Mouse (Mus musculus): ENCODE data around the gene Tbc1d10b. TPM values are rescaled to one million over a fixed set of nuclear protein-coding genes. Genes with fewer than 3 reads are reported as not detected.
"Not testable (repeated sequence)": the region's sequence is repeated elsewhere in the genome, so short reads cannot be mapped to it uniquely, and the experiment has no call there.

The Tbc1d10b gene
- polyA plus RNA-seq, 1 experiment from 2014 or later: 19.3 TPM

- Histone ChIP-seq H3K9ac (ENCODE audit: low read length) (no peak overlapping the region), H3K27ac (ENCODE audit: low read depth, low read length) (no peak overlapping the region), H3K27me3 (ENCODE audit: control insufficient read depth, insufficient read depth, low read length) (no peaks in the 10 kb centered on the region), H3K4me1 (ENCODE audit: control insufficient read depth, insufficient read depth, low read length) (no peaks in the 10 kb centered on the region), H3K4me2 (no peak overlapping the region), H3K4me3 (ENCODE audit: low read depth, low read length) (no peak overlapping the region), H3K9me3 (ENCODE audit: control insufficient read depth, low read length) (no peaks in the 10 kb centered on the region), H3K36me3 (ENCODE audit: control insufficient read depth, insufficient read depth, low read length) (no peaks in the 10 kb centered on the region)
- no peak for ATAC-seq (ENCODE audit: low FRiP score)
- no peak for DNase-seq (ENCODE audit: low spot score, missing footprints)
- no CpG with 5 or more reads among the region's 1 CpGs for WGBS
Measured at GRCm38 (mm10) chr7:127184720-127185119, 23.5 kb downstream of the Tbc1d10b start.

- Histone ChIP-seq H3K4me3 (ENCODE audit: low read depth, low read length) (no peak overlapping the region), H3K4me2 (no peak overlapping the region), H3K27me3 (ENCODE audit: control insufficient read depth, insufficient read depth, low read length) (no peaks in the 10 kb centered on the region), H3K9ac (ENCODE audit: low read length) (no peak overlapping the region), H3K9me3 (ENCODE audit: control insufficient read depth, low read length) (no peaks in the 10 kb centered on the region), H3K4me1 (ENCODE audit: control insufficient read depth, insufficient read depth, low read length) (no peaks in the 10 kb centered on the region), H3K36me3 (ENCODE audit: control insufficient read depth, insufficient read depth, low read length) (no peaks in the 10 kb centered on the region), H3K27ac (ENCODE audit: low read depth, low read length) (no peak overlapping the region)
- 82% methylated on average over 6 of the region's 6 CpGs for WGBS
- no peak for DNase-seq (ENCODE audit: low spot score, missing footprints)
- no peak for ATAC-seq (ENCODE audit: low FRiP score)
Measured at GRCm38 (mm10) chr7:127183828-127184227, 24.4 kb downstream of the Tbc1d10b start.

GRCm38 (mm10) chr7:127183345-127183744 is 24.9 kb downstream of the Tbc1d10b start:
- Histone ChIP-seq H3K27me3 (ENCODE audit: control insufficient read depth, insufficient read depth, low read length) (no peaks in the 10 kb centered on the region), H3K9me3 (ENCODE audit: control insufficient read depth, low read length) (no peaks in the 10 kb centered on the region), H3K4me1 (ENCODE audit: control insufficient read depth, insufficient read depth, low read length) (no peaks in the 10 kb centered on the region), H3K36me3 (ENCODE audit: control insufficient read depth, insufficient read depth, low read length) (no peaks in the 10 kb centered on the region), H3K27ac (ENCODE audit: low read depth, low read length) (no peak overlapping the region), H3K4me3 (ENCODE audit: low read depth, low read length) (no peak overlapping the region), H3K9ac (ENCODE audit: low read length) (no peak overlapping the region), H3K4me2 (no peak overlapping the region)
- 79% methylated on average over 8 of the region's 8 CpGs for WGBS
- ATAC-seq (ENCODE audit: low FRiP score) (no peak), DNase-seq (ENCODE audit: low spot score, missing footprints) (no peak)

GRCm38 (mm10) chr7:127181724-127182123 is 26.5 kb downstream of the Tbc1d10b start:
- not testable (repeated sequence) for H3K4me3 ChIP-seq (ENCODE audit: low read depth, low read length); H3K9ac ChIP-seq (ENCODE audit: low read length); H3K4me2 ChIP-seq; H3K9me3 ChIP-seq (ENCODE audit: control insufficient read depth, low read length); ATAC-seq (ENCODE audit: low FRiP score); H3K4me1 ChIP-seq (ENCODE audit: control insufficient read depth, insufficient read depth, low read length); H3K27me3 ChIP-seq (ENCODE audit: control insufficient read depth, insufficient read depth, low read length); H3K36me3 ChIP-seq (ENCODE audit: control insufficient read depth, insufficient read depth, low read length); H3K27ac ChIP-seq (ENCODE audit: low read depth, low read length)
- WGBS: 33% methylated on average over 3 of the region's 3 CpGs
- DNase-seq (ENCODE audit: low spot score, missing footprints): peak; percentile 75

- no peaks in the 10 kb centered on the region for H3K27me3 ChIP-seq (ENCODE audit: control insufficient read depth, insufficient read depth, low read length)
- DNase-seq (ENCODE audit: low spot score, missing footprints) (no peak), ATAC-seq (ENCODE audit: low FRiP score) (no peak)
- no peaks in the 10 kb centered on the region for H3K4me1 ChIP-seq (ENCODE audit: control insufficient read depth, insufficient read depth, low read length)
- no peak overlapping the region for H3K9ac ChIP-seq (ENCODE audit: low read length)
- no peak overlapping the region for H3K4me3 ChIP-seq (ENCODE audit: low read depth, low read length)
- no peaks in the 10 kb centered on the region for H3K9me3 ChIP-seq (ENCODE audit: control insufficient read depth, low read length)
- no peaks in the 10 kb centered on the region for H3K36me3 ChIP-seq (ENCODE audit: control insufficient read depth, insufficient read depth, low read length)
- WGBS: 77% methylated on average over 2 of the region's 2 CpGs
- no peak overlapping the region for H3K27ac ChIP-seq (ENCODE audit: low read depth, low read length)
- no peak overlapping the region for H3K4me2 ChIP-seq
Measured at GRCm38 (mm10) chr7:127180783-127181182, 27.5 kb downstream of the Tbc1d10b start.

- H3K27me3 ChIP-seq (ENCODE audit: control insufficient read depth, insufficient read depth, low read length): no peaks in the 10 kb centered on the region
- DNase-seq (ENCODE audit: low spot score, missing footprints) (no peak), ATAC-seq (ENCODE audit: low FRiP score) (no peak)
- H3K27ac ChIP-seq (ENCODE audit: low read depth, low read length): no peak overlapping the region
- no peaks in the 10 kb centered on the region for H3K9me3 ChIP-seq (ENCODE audit: control insufficient read depth, low read length)
- H3K4me1 ChIP-seq (ENCODE audit: control insufficient read depth, insufficient read depth, low read length): no peaks in the 10 kb centered on the region
- H3K4me2 ChIP-seq: no peak overlapping the region
- 75% methylated on average over 4 of the region's 4 CpGs for WGBS
- no peak overlapping the region for H3K4me3 ChIP-seq (ENCODE audit: low read depth, low read length)
- no peak overlapping the region for H3K9ac ChIP-seq (ENCODE audit: low read length)
- H3K36me3 ChIP-seq (ENCODE audit: control insufficient read depth, insufficient read depth, low read length): no peaks in the 10 kb centered on the region
Measured at GRCm38 (mm10) chr7:127176937-127177336, 31.3 kb downstream of the Tbc1d10b start.

GRCm38 (mm10) chr7:127166501-127166900 is 41.8 kb downstream of the Tbc1d10b start:
- DNase-seq (ENCODE audit: low spot score, missing footprints) (no peak), ATAC-seq (ENCODE audit: low FRiP score) (no peak)
- H3K27me3 ChIP-seq (ENCODE audit: control insufficient read depth, insufficient read depth, low read length): no peaks in the 10 kb centered on the region
- WGBS: 92% methylated on average over 5 of the region's 5 CpGs
- no peaks in the 10 kb centered on the region for H3K4me1 ChIP-seq (ENCODE audit: control insufficient read depth, insufficient read depth, low read length)
- no peaks in the 10 kb centered on the region for H3K36me3 ChIP-seq (ENCODE audit: control insufficient read depth, insufficient read depth, low read length)
- no peak overlapping the region for H3K27ac ChIP-seq (ENCODE audit: low read depth, low read length)
- H3K9ac ChIP-seq (ENCODE audit: low read length): no peak overlapping the region
- H3K4me3 ChIP-seq (ENCODE audit: low read depth, low read length): no peak overlapping the region
- H3K9me3 ChIP-seq (ENCODE audit: control insufficient read depth, low read length): no peaks in the 10 kb centered on the region
- H3K4me2 ChIP-seq: no peak overlapping the region

GRCm38 (mm10) chr7:127165607-127166493 is 42.4 kb downstream of the Tbc1d10b start:
- no peak overlapping the region for H3K4me2 ChIP-seq
- 84% methylated on average over 12 of the region's 12 CpGs for WGBS
- H3K9ac ChIP-seq (ENCODE audit: low read length): no peak overlapping the region
- no peaks in the 10 kb centered on the region for H3K27me3 ChIP-seq (ENCODE audit: control insufficient read depth, insufficient read depth, low read length)
- H3K9me3 ChIP-seq (ENCODE audit: control insufficient read depth, low read length): no peaks in the 10 kb centered on the region
- H3K4me3 ChIP-seq (ENCODE audit: low read depth, low read length): no peak overlapping the region
- DNase-seq (ENCODE audit: low spot score, missing footprints): no peak
- no peaks in the 10 kb centered on the region for H3K4me1 ChIP-seq (ENCODE audit: control insufficient read depth, insufficient read depth, low read length)
- no peak for ATAC-seq (ENCODE audit: low FRiP score)
- H3K36me3 ChIP-seq (ENCODE audit: control insufficient read depth, insufficient read depth, low read length): no peaks in the 10 kb centered on the region
- H3K27ac ChIP-seq (ENCODE audit: low read depth, low read length): no peak overlapping the region

- ATAC-seq (ENCODE audit: low FRiP score): no peak
- DNase-seq (ENCODE audit: low spot score, missing footprints): no peak
- Histone ChIP-seq H3K36me3 (ENCODE audit: control insufficient read depth, insufficient read depth, low read length) (no peaks in the 10 kb centered on the region), H3K27ac (ENCODE audit: low read depth, low read length) (no peak overlapping the region), H3K4me2 (no peak overlapping the region), H3K27me3 (ENCODE audit: control insufficient read depth, insufficient read depth, low read length) (no peaks in the 10 kb centered on the region), H3K9me3 (ENCODE audit: control insufficient read depth, low read length) (no peaks in the 10 kb centered on the region), H3K4me3 (ENCODE audit: low read depth, low read length) (no peak overlapping the region), H3K9ac (ENCODE audit: low read length) (no peak overlapping the region), H3K4me1 (ENCODE audit: control insufficient read depth, insufficient read depth, low read length) (no peaks in the 10 kb centered on the region)
- 82% methylated on average over 4 of the region's 4 CpGs for WGBS
Measured at GRCm38 (mm10) chr7:127164002-127164401, 44.3 kb downstream of the Tbc1d10b start.
